Mouse (Mus musculus) heart, postnatal 10 days (tissue): Measurements from ENCODE around the gene Slc1a3. TPM values are rescaled to one million over a fixed set of nuclear protein-coding genes. Genes with fewer than 3 reads are reported as not detected.

Experiments
- DNase-seq, 2 experiments: peaks; one replicate each; pipeline ENCODE4 v3.0.0; 2021
- intact Hi-C: fragments of 180-260 bp; cut with DNase I; formaldehyde crosslinking; loops from one replicate; pipeline ENCODE4 v1.15.1; 2025
- total RNA-seq, 2 experiments: library from RNA; stranded (reverse); gene quantifications; 2 replicates each; pipeline ENCODE4 v1.2.3; 2021

Gene Slc1a3
- total RNA-seq, 2 experiments from 2014 or later = 1.3 to 3.4 TPM

DNA sequence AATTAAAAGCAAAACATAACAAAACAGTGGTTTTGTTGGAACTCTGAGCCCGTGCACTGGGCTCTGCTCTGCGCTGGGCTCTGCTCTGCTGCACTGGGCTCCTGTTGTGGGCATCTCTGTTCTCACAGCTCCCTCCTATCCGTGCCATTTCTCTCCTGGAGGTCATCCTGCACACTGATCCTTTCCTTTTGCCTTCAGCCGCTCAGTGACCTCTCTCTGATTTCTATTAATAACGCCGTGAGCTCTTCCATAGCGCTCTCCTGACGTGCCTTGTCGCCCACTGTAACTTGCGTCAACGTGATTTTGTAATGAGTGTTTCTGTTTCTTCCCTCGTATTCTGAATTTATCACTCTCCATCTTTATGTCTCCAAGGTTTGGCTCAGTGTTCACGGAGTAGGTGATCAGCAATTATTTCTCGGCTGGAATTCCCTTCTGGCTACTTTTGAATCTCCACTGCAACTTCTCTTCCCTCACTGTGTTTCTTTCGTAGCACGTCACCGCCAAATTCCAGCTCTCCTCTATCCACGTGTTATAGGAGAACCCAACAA lies 91.0 kb downstream of the Slc1a3 start:
- intact Hi-C loops = no loop called here

DNA sequence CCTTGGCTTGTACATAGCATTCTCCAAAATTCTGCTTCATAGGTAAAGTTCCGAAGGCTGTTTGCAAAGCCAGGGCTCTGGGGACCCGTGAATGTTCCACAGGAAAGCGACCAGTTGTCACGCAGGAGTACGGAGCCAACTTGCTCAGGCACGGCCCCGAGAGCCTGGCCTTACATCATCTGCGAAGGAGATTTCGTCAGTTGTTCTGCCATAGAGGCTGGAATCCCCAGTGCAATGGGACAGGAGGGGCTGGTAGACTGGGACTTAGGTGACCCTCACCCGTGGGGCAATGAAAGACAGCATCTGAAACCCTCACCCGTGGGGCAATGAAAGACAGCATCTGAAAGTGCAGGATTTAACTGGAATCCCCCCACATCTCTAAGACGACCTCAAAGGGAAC lies 94.3 kb downstream of the Slc1a3 start:
- intact Hi-C loops = no loop called here

More for the DNA sequence above, 91.0 kb downstream of the Slc1a3 start:
- DNase-seq = no peak

DNA sequence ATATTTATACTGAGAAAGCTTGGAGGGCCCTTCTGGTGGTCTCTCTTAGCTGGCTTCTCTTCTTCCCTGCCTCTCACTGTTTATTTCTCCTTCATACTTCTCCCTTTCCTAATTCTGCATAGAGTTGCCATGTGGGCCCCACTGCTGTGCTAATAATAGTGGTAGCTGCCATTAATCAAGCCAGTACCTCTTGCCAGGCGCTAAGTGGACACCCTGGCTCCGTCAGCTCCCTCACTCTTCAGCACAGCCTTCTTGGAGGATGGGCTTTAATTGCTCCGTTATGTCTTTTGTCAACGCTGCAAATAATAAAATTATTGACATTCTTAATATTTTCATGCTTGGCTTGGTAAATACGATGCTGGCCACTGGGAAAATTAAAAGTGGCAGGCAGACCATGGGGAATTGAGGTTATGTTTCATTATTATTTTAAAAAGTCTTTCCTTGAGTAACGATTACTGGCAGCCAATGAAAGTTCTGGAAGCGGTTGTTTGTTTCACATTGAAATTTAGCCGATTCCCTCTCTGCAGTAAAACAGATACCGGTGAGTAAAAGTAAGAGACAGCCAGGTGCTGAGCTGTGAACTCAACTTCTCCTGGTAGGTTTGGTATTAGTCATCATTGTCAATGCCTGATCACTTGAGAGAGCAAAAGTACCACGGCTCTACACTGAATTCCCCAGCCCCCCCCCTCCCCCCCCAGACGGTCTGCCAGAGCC lies 94.9 kb downstream of the Slc1a3 start:
- intact Hi-C loops = no loop called here
- DNase-seq = peak; percentile 43 to 51

More for the DNA sequence above, 94.3 kb downstream of the Slc1a3 start:
- no peak for DNase-seq

DNA sequence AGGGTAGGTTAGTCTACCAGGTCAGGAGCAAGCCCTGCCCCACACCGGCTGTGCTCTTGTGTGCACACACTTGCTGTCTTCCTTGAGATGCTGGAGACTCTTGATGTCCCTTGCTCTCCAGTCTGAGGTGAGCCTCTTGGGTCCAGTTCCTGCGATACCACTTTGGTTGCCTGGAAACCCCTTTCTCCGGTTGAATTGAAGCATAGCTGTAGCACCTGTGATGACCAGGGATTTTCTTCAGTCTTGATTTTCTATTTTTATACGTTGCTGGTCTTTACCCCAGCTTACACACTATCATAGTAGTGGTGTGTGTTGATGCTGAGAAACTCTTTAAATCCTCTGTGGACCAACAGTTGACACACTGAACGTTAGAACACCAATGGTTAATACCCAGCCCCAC lies 95.9 kb downstream of the Slc1a3 start:
- intact Hi-C loops = no loop called here
- DNase-seq = no peak

DNA sequence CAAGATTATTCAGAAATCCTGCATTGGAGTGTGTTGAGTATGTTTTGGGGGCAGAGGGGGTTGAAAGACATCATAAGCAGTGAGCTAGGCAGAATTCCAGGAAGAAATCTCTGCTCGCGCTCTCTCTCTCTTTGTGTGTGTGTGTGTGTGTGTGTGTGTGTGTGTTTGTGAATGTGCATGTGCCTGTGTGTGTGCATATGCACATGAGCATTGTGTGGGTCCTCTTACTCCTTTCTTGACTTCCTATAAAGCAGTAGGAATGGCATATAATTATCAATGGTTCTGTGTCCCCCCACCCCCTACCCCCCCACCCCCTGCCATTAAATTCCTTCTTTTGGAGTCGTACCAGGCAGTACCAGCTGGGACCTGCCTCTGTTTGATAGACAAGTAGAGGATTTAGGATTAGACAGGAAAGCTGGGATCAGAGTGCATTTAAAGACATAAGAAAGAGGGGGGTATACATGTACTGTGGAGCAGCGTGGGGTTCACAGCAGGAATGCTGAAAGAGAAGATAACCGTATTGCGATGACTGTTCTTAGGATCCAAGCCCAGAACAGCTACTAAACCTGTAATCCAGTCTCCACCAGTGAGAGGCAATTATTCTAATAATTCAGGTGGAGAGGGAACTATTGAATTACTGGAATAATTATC lies 104.9 kb downstream of the Slc1a3 start:
- DNase-seq = no peak
- intact Hi-C loops = no loop called here

DNA sequence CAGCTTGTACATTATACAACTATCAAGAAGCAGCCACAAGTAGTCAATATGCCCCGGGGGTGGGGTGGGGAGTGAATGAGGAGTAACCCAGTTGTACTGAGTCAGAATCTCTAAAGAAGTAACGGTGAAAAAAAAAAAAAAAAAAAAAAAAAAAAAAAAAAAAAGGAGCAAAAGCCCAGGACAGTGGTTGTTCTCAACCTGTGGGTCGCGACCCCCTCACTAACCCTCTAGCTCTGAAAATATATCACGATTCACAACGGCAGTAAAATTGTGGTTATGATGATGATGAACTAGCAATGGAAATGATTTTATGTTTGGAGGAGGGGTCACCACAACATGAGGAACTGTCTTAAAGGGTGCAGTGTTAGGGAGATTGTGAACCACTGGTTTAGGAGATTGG lies 108.2 kb downstream of the Slc1a3 start:
- intact Hi-C loops = no loop called here
- no peak for DNase-seq

DNA sequence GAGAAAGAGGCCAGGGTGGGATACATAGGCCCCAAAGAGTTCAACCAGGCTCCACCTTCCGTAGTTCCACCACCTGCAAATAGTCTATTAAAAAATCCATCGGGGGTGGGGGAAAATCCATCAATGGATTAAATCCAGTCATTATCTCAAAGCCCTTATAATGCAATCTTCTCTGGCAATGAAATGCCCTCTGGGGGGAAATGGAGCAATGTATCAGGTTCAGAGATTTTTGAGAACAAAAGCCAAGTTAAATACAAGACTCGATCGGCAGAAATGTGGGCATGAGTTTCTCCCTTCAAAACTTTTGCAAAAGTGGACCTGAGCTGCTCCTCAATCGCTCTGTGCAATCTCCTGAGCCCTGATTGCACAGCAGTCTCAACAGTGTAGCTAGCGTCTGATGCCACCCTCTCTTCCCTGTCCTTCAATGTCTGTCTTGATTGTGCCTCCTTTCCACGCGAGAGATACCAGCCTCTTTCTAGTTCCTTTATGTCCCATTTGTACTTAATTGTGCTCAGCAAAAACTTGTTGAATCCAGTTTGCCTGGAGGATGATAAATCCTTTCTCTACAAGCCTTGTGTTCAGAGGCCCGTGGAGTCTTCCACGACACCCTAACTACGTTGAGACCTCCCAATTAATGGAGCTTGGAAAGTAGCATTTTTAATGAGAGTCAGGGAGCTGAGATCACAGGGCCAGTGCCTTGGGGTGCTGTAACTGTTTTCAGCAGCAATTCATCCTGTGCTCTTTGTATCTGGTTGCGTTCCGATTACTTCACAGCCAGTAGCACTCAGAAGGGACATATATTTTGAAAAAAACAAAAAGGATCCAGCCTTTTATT lies 109.0 kb downstream of the Slc1a3 start:
- no peak for DNase-seq
- intact Hi-C loops = no loop called here

DNA sequence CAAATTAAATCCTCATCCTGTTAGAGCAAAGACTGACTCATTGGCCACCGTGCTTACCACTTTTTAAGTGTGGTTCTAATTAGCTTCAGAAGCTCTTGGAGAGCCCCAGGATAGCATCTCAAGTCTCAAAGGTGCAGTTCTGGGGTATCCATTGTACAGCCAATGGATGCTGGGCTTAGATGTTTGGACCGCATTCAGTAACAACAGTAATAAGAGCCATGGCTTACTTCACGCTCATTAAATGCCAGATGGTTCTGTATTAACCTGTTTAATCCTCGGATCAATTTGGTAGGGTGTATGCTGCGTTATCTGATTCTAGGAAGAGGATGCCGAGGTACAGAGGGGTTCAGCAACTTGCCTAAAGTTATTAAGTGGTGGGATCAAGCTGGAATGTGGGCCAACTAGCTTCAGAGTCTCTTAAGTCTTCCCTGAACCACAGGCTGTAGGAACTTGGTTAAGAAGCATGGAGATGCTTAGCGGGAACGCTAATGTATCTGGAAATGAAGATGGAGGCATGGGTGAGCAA lies 114.1 kb downstream of the Slc1a3 start:
- intact Hi-C loops = no loop called here

DNA sequence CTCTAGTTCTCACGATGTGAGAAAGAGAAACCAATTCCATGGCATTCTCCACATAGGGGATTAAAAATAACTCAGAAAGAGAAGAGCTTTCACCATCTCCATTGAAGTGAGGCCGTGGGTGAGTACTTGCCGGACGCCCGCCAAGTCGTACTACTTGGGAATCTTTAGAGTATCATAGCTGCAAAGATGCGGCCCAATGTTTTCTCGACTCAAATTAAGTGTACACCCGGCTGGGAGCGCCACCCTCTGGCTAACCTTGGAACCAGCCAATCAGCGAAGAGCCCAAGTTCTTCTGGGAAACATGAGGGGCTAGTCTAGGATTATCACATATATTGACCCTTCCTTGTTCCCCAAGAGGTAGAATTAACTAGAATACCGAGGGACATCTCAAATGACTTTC lies 115.3 kb downstream of the Slc1a3 start:
- intact Hi-C loops = no loop called here
- no peak for DNase-seq

More for the DNA sequence above, 114.1 kb downstream of the Slc1a3 start:
- DNase-seq = no peak

DNA sequence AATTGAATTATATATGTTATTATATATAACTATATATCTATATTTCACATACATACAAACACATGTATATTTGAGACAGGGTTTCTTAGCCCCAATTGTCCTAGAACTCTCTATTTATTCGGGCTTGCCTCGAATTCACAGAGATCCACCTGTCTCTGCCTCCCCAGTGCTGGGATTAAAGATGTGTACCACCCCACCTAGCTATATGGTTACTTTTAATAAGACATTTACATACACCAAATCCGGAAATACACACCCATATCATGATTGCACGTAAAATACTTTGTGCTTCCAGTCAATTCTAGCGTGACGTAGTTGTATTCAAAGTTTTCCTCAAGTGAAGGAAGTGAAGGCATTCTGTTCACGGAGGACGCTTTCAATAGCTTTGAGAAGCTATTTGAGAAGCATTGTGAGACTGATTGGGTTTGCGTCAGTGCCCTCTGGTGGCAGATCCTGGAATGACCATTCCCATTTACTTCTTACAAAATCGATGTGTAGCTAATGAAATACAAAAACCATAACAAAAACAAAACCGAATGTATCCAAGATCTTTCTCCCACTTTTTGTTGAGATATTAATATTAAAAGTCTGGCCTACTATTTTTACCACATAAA lies 121.0 kb downstream of the Slc1a3 start:
- peak; percentile 64 to 75 for DNase-seq
- intact Hi-C loops = loop anchor here (1.0 to 5.0 kb wide), 2 partner anchors 138 to 207 kb away; no protein-coding TSS in a partner anchor

DNA sequence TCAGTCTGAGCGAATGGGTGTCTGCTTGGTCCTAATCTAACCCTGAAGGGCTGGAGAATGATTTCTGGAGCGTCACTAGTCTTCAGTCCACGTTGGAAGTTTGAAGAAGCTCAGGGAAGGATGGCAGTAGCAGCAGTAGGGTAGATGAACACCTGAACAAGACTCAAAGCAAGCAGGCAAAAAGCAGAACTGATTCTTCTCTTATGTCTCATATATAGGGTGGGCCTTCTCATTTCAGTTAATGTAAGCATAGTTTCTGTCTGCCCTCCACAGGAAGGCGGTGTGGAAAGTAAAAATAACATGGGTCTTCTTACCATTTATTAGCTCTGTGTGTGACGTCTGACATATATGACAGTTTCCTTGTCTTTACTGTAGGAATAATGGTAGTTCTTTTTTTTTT lies 122.5 kb downstream of the Slc1a3 start:
- DNase-seq = no peak
- intact Hi-C loops = loop anchor here (5.0 kb wide), 1 partner anchor 206 kb away; no protein-coding TSS in a partner anchor

DNA sequence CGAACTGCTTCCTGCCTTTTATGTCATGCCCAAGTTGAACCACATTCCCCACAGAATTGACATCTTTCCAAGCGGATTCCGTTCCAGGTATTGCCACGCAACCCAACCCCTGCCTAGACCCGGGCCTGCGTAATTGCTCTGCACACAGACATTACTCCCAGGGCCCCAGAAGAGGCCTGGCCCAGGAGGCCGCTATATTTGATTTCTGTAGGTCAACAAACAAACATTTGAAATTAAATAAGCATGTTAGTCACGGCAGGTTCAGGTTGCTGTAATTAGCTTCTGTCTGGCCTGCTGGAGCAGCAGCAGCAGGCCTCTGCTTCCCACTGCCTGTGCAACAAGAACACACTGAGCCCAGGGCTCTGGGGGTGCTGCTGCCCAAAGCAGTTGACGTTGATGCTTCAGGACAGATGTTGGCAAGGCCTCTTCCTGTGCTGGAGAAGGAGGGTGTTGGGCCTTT lies 123.7 kb downstream of the Slc1a3 start:
- intact Hi-C loops = loop anchor here (5.0 kb wide), 1 partner anchor 205 kb away; no protein-coding TSS in a partner anchor

More for the DNA sequence above, 123.7 kb downstream of the Slc1a3 start:
- DNase-seq = no peak

Other genes with a start within 250 kb of the Slc1a3 start
- gene Gm2310, start 190.8 kb downstream of the Slc1a3 start, total RNA-seq = not detected